Mouse (Mus musculus) limb, embryonic 11.5 days (tissue): ENCODE measurements around the gene Adamtsl1. TPM values are rescaled to one million over a fixed set of nuclear protein-coding genes. Genes with fewer than 3 reads are reported as not detected.

Source experiments
- ATAC-seq: fragments of 200-750 bp; cut with Nextera tagmentation; 2 replicates; pipeline ENCODE4 v1.8.0; 2017; ENCODE audit warnings: low read depth; ENCODE audit not compliant: insufficient number of reproducible peaks, low FRiP score, low TSS enrichment
- DNase-seq: peaks from one replicate; pipeline ENCODE4 v3.0.0-alpha.2; 2015; ENCODE audit warnings: low spot score
- H3K27ac ChIP-seq: fragments of 300-500 bp; sonication (generic); replicated peaks from 2 replicates; pipeline ENCODE4 v1.5.1; 2014; ENCODE audit warnings: low read depth, mild to moderate bottlenecking, low read length
- H3K27me3 ChIP-seq: fragments of 300-500 bp; sonication (generic); 2 replicates; pipeline ENCODE4 v1.6.1; 2014; ENCODE audit warnings: mild to moderate bottlenecking, low read length, mixed read lengths; ENCODE audit not compliant: control insufficient read depth, insufficient read depth
- H3K36me3 ChIP-seq: fragments of 300-500 bp; sonication (generic); 2 replicates; pipeline ENCODE4 v1.6.1; 2014; ENCODE audit warnings: mild to moderate bottlenecking, low read length, moderate library complexity, mixed read lengths; ENCODE audit not compliant: control insufficient read depth, insufficient read depth
- H3K4me1 ChIP-seq: fragments of 300-500 bp; sonication (generic); 2 replicates; pipeline ENCODE4 v1.6.1; 2014; ENCODE audit warnings: low read length, mixed read lengths; ENCODE audit not compliant: control insufficient read depth, insufficient read depth
- H3K4me2 ChIP-seq: fragments of 300-500 bp; sonication (generic); 2 replicates; pipeline ENCODE4 v1.6.1; 2014; ENCODE audit warnings: low read depth, mild to moderate bottlenecking, moderate library complexity; ENCODE audit not compliant: severe bottlenecking
- H3K4me3 ChIP-seq: fragments of 300-500 bp; sonication (generic); 2 replicates; pipeline ENCODE4 v1.5.1; 2014; ENCODE audit warnings: low read depth, low read length
- H3K9ac ChIP-seq: fragments of 300-500 bp; sonication (generic); 2 replicates; pipeline ENCODE4 v1.6.1; 2014; ENCODE audit warnings: mild to moderate bottlenecking, low read length
- H3K9me3 ChIP-seq: fragments of 300-500 bp; sonication (generic); 2 replicates; pipeline ENCODE4 v1.6.1; 2016; ENCODE audit warnings: low read length; ENCODE audit not compliant: control insufficient read depth
- WGBS: fragments of 180-500 bp; shearing (Covaris S2); extraction: QIAGEN DNeasy Blood & Tissue Kit; methylation state at CpG from one replicate; pipeline ENCODE4 v1.1.7; 2014; 5-methylcytosine and 5-hydroxymethylcytosine counted together
- polyA plus RNA-seq: library from polyadenylated mRNA; unstranded; fragments of >200 nt; fragmentation: Nextera tagmentation; extraction: Ambion mirVana; gene quantifications from 2 replicates; pipeline ENCODE4 v1.2.1, GENCODE M21; 2014

Gene Adamtsl1
- polyA plus RNA-seq, 1 experiment from 2014 or later = 5.8 TPM

DNA sequence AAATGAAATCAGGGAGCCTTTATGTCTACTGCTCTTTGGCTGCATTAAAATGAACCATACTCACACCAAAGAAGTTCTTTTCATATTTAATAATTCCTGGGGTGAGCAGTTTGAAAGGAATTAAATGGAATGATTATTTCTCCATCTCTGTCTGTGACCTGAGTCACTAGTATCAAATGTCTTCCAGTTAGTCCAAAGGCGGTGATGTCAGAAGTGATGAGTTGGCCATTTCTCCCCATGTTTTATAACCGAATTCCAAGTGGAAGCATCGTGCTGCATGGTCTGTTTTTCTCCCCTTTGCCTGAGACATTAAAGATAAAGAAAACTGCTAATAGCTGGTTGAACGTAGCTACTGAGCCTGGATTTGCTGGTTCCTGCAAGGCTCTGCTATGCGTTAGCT is 657.5 kb downstream of the Adamtsl1 start:
- H3K9me3 ChIP-seq = no peaks in the 10 kb centered on the region
- no peak overlapping the region for H3K4me2 ChIP-seq
- H3K4me1 ChIP-seq = no peaks in the 10 kb centered on the region
- H3K36me3 ChIP-seq = no peaks in the 10 kb centered on the region
- no peak overlapping the region for H3K4me3 ChIP-seq
- ATAC-seq (no peak), DNase-seq (no peak)
- WGBS = 69% methylated on average over 5 of the region's 5 CpGs
- H3K27me3 ChIP-seq = no peaks in the 10 kb centered on the region
- no peak overlapping the region for H3K9ac ChIP-seq
- no peak overlapping the region for H3K27ac ChIP-seq

GRCm38 (mm10) chr4:86177471-86177870 is 663.5 kb downstream of the Adamtsl1 start:
- H3K27me3 ChIP-seq = no peaks in the 10 kb centered on the region
- no peak overlapping the region for H3K27ac ChIP-seq
- DNase-seq (no peak), ATAC-seq (no peak)
- H3K9ac ChIP-seq = no peak overlapping the region
- H3K4me2 ChIP-seq = no peak overlapping the region
- no peaks in the 10 kb centered on the region for H3K9me3 ChIP-seq
- no peak overlapping the region for H3K4me3 ChIP-seq
- H3K4me1 ChIP-seq = no peaks in the 10 kb centered on the region
- H3K36me3 ChIP-seq = no peaks in the 10 kb centered on the region
- 84% methylated on average over 6 of the region's 6 CpGs for WGBS

DNA sequence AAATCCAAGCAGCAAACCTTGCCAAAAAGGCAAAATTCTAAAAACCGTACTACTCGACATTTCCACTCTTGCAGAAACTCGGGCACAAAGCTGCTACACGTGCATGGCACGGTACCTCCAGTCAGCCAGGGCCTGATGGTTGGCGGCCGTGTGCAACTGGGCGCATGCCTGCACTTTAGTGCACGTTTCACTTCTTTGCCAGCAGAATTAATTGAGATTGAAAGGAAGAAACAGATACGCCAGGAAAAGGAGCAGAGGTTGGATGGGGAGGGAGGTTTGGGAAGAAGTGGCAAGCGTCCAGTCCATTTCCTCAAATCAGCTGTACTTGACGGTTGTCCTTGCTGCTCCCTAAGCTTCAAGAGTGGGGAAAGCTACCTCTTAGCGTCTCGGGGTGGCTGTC is 664.1 kb downstream of the Adamtsl1 start:
- WGBS = 89% methylated on average over 14 of the region's 14 CpGs
- no peak for ATAC-seq
- Histone ChIP-seq H3K4me3 (no peak overlapping the region), H3K27ac (no peak overlapping the region), H3K27me3 (no peaks in the 10 kb centered on the region), H3K4me1 (no peaks in the 10 kb centered on the region), H3K9ac (no peak overlapping the region), H3K9me3 (no peaks in the 10 kb centered on the region), H3K36me3 (no peaks in the 10 kb centered on the region), H3K4me2 (no peak overlapping the region)
- no peak for DNase-seq

DNA sequence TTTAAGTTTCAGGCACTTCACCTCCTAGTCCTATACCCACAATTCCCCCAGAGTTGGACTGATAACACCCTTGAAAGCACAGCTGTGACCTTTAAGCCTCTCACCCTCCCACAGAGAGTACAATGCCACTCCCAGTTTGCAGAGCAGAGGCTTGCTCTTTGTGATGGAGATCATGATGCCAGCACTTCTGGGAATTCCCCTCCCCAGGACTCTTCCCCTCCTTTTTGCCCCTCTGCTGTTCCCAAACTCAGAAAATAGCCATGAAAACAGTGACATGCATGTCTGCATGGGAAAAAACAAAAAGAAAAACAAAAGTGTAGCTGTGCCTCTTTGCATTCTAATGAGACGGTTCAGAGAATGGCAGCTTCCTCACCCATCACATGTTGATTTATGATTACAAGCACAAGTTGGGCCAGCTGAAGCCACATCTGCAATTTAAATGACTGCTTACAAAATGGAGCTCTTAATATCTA is 669.8 kb downstream of the Adamtsl1 start:
- ATAC-seq = no peak
- Histone ChIP-seq H3K27ac (no peak overlapping the region), H3K4me2 (no peak overlapping the region), H3K36me3 (no peaks in the 10 kb centered on the region), H3K9me3 (no peaks in the 10 kb centered on the region), H3K9ac (no peak overlapping the region), H3K4me3 (no peak overlapping the region), H3K27me3 (no peaks in the 10 kb centered on the region), H3K4me1 (no peaks in the 10 kb centered on the region)
- 33% methylated on average over 1 of the region's 1 CpGs for WGBS
- DNase-seq = no peak

- Histone ChIP-seq H3K4me2 (no peak overlapping the region), H3K36me3 (no peaks in the 10 kb centered on the region), H3K4me3 (no peak overlapping the region), H3K27me3 (no peaks in the 10 kb centered on the region), H3K9me3 (no peaks in the 10 kb centered on the region), H3K9ac (no peak overlapping the region), H3K4me1 (no peaks in the 10 kb centered on the region), H3K27ac (no peak overlapping the region)
- 82% methylated on average over 2 of the region's 2 CpGs for WGBS
- no peak for DNase-seq
- ATAC-seq = no peak
Observed at GRCm38 (mm10) chr4:86189853-86190252, 675.9 kb downstream of the Adamtsl1 start.

- Histone ChIP-seq H3K27ac (no peak overlapping the region), H3K4me2 (no peak overlapping the region), H3K36me3 (no peaks in the 10 kb centered on the region), H3K4me1 (no peaks in the 10 kb centered on the region), H3K9me3 (no peaks in the 10 kb centered on the region), H3K27me3 (no peaks in the 10 kb centered on the region), H3K4me3 (no peak overlapping the region), H3K9ac (no peak overlapping the region)
- WGBS = 81% methylated on average over 5 of the region's 5 CpGs
- ATAC-seq (no peak), DNase-seq (no peak)
Observed at GRCm38 (mm10) chr4:86191195-86191594, 677.2 kb downstream of the Adamtsl1 start.

DNA sequence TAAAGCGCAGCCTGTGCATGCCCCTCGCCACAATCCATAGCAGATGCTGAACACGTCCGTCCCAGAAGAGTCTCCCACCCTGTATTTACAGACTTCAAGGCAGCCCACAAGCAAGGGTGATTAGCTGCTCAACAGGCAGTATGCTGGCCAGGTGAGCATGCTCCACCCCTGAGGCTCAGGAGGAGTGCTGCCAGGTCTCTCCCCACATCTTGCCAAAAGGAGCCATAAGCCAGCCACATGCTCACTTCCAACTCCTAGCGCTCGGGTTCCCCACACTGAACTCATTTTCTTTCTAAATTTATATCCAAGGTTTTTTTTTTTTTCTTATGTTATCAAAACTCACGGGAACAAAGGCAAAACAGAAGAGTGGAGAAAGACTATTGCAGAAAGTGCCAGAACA is 687.8 kb downstream of the Adamtsl1 start:
- WGBS = 52% methylated on average over 7 of the region's 7 CpGs
- H3K27ac ChIP-seq = no peak overlapping the region

DNA sequence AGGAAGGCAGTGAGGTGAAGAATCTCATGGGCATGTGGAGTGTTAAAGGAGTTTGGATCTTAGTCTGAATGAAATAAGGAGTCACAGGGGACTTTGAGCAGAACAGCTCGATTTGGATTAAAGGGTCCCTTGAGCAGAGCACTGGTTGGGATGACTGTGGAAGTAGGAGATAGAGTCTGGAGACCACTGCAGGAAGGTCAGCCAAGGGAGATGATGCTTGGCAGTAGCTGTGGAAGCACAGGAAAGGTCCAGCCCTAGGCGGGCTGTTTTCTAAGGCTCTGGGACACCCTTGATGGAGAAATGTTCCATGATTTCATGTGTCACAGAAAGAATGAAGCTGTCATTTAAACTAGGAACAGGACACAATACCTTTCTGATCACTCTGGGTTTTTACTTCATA is 689.3 kb downstream of the Adamtsl1 start:
- WGBS = 84% methylated on average over 2 of the region's 2 CpGs
- no peak overlapping the region for H3K4me3 ChIP-seq
- H3K9me3 ChIP-seq = no peaks in the 10 kb centered on the region
- no peak overlapping the region for H3K4me2 ChIP-seq
- ATAC-seq = no peak
- DNase-seq = no peak
- no peaks in the 10 kb centered on the region for H3K27me3 ChIP-seq
- no peak overlapping the region for H3K27ac ChIP-seq
- H3K4me1 ChIP-seq = no peaks in the 10 kb centered on the region
- no peak overlapping the region for H3K9ac ChIP-seq
- H3K36me3 ChIP-seq = no peaks in the 10 kb centered on the region

More for the DNA sequence above, 687.8 kb downstream of the Adamtsl1 start:
- H3K4me2 ChIP-seq = no peak overlapping the region
- H3K27me3 ChIP-seq = no peaks in the 10 kb centered on the region
- no peaks in the 10 kb centered on the region for H3K36me3 ChIP-seq
- DNase-seq (no peak), ATAC-seq (no peak)
- H3K4me1 ChIP-seq = no peaks in the 10 kb centered on the region
- H3K9ac ChIP-seq = no peak overlapping the region
- no peaks in the 10 kb centered on the region for H3K9me3 ChIP-seq
- H3K4me3 ChIP-seq = no peak overlapping the region

DNA sequence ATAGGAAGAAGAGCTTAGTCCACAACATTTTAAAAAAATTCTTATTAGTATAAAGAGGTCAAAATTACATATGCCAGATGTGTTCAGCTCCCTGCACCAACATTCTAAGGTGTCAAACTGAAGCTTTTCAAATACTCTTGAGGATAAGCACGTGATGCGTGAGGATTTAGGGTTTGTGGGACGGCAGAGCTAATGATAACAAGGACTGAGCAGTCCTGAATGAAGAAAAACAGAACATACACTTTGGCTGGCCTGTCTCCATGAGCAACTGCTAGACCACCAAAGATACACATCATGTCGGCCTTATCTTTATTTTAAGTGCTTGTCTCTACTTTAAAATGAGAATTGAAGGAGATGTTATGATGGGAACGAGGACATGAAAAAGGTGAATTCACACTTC is 710.9 kb downstream of the Adamtsl1 start:
- no peak for DNase-seq
- WGBS = 74% methylated on average over 5 of the region's 5 CpGs
- H3K4me1 ChIP-seq = no peaks in the 10 kb centered on the region
- no peak for ATAC-seq
- no peaks in the 10 kb centered on the region for H3K36me3 ChIP-seq
- H3K9me3 ChIP-seq = no peaks in the 10 kb centered on the region
- H3K4me2 ChIP-seq = no peak overlapping the region
- H3K27ac ChIP-seq = no peak overlapping the region
- H3K9ac ChIP-seq = no peak overlapping the region
- H3K4me3 ChIP-seq = no peak overlapping the region
- no peaks in the 10 kb centered on the region for H3K27me3 ChIP-seq
